Mouse (Mus musculus) thymus, adult 2 months (tissue): ENCODE data around the gene Zswim8.

Experiments used
- CTCF ChIP-seq: fragments of 200-500 bp; IDR thresholded peaks from 2 replicates; pipeline ENCODE4 v1.5.1; 2012; ENCODE audit warnings: mild to moderate bottlenecking, control low read depth, low read length, moderate library complexity, borderline replicate concordance; ENCODE audit not compliant: control insufficient read depth, poor library complexity, insufficient read depth; ENCODE audit errors: extremely low read depth
- POLR2A ChIP-seq: fragments of 200-500 bp; IDR thresholded peaks from 2 replicates; pipeline ENCODE4 v1.6.1; 2012; ENCODE audit warnings: mild to moderate bottlenecking, low read length, control low read depth, moderate library complexity; ENCODE audit not compliant: control insufficient read depth, poor library complexity, insufficient read depth; ENCODE audit errors: extremely low read depth

GRCm38 (mm10) chr14:20698515-20698914 is 8.8 kb upstream of the Zswim8 start:
- no peak for TF ChIP-seq CTCF
- no peak for TF ChIP-seq POLR2A
